Mouse (Mus musculus) liver, adult 2 months (tissue): ENCODE results near the gene Fam8a1.

Source experiments
- CTCF ChIP-seq: fragments of 200-500 bp; IDR thresholded peaks from 2 replicates; pipeline ENCODE4 v1.5.1; 2011; ENCODE audit warnings: low read depth, low read length, control low read depth
- POLR2A ChIP-seq: fragments of 200-500 bp; IDR thresholded peaks from 2 replicates; pipeline ENCODE4 v1.6.1; 2011; ENCODE audit warnings: low read length, control low read depth; ENCODE audit not compliant: insufficient read depth; ENCODE audit errors: extremely low read depth

DNA sequence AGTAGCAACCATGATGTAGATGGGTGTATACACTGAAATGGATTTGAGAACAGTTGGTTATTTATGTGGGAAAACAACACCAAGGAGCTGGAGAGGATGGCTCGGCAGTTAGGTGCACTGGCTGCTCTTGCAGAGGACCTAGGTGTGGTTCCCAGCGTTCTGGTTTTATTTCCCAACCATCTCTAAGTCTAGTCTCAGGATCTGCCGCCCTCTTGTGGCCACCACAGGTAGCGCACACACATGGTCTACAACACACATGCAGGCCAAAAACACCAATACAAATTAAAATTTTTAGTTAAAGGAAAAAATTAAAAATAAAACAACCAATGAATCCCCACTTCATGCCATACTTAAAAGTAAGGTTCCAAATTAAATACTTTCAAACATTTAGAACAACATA is 27.0 kb upstream of the Fam8a1 start:
- peak; percentile 71 for TF ChIP-seq CTCF
- no peak for TF ChIP-seq POLR2A
